Mouse (Mus musculus) MEL (cell line): ENCODE data around the gene Bnip2.

Source experiments
- CTCF ChIP-seq, 3 experiments: IDR thresholded peaks in 2 of 3; conservative IDR thresholded peaks in 1 of 3; 2 replicates each; pipeline ENCODE4 v1.5.1; 2011 to 2012; ENCODE audit warnings: low read length in 3 of 3, low read depth in 2 of 3, mild to moderate bottlenecking in 2 of 3, improper control_type of control experiment in 1 of 3, inconsistent platforms in 1 of 3, mixed read lengths in 1 of 3, moderate library complexity in 1 of 3; ENCODE audit not compliant: control insufficient read depth in 1 of 3, insufficient read depth in 1 of 3, poor library complexity in 1 of 3, severe bottlenecking in 1 of 3
- HCFC1 ChIP-seq: IDR thresholded peaks from 2 replicates; pipeline ENCODE4 v1.6.1; 2012; ENCODE audit warnings: low read depth, mild to moderate bottlenecking, inconsistent platforms, low read length, improper control_type of control experiment, moderate library complexity
- KAT2A ChIP-seq: conservative IDR thresholded peaks from 2 replicates; pipeline ENCODE4 v1.6.1; 2012; ENCODE audit warnings: low read depth, low read length, improper control_type of control experiment, inconsistent platforms
- MAX ChIP-seq: IDR thresholded peaks from 2 replicates; pipeline ENCODE4 v1.6.1; 2011; ENCODE audit warnings: low read length, improper control_type of control experiment
- NELFE ChIP-seq: IDR thresholded peaks from 2 replicates; pipeline ENCODE4 v1.6.1; 2011; ENCODE audit warnings: low read depth, low read length, improper control_type of control experiment
- POLR2A ChIP-seq, 2 experiments: IDR thresholded peaks; 2 replicates each; pipeline ENCODE4 v1.6.1; 2011 to 2012; ENCODE audit warnings: low read length in 2 of 2, mild to moderate bottlenecking in 2 of 2, control low read depth in 1 of 2, improper control_type of control experiment in 1 of 2, low read depth in 1 of 2, moderate library complexity in 1 of 2; ENCODE audit not compliant: control insufficient read depth in 1 of 2, insufficient read depth in 1 of 2, poor library complexity in 1 of 2
- TAL1 ChIP-seq: IDR thresholded peaks from 2 replicates; pipeline ENCODE4 v1.6.1; 2012; ENCODE audit warnings: mild to moderate bottlenecking, inconsistent platforms, low read length, moderate library complexity, mixed read lengths
- TCF12 ChIP-seq: IDR thresholded peaks from 2 replicates; pipeline ENCODE4 v1.6.1; 2014; ENCODE audit warnings: low read depth, mild to moderate bottlenecking, inconsistent platforms, low read length, improper control_type of control experiment, moderate library complexity
- ZC3H11A ChIP-seq: IDR thresholded peaks from 2 replicates; pipeline ENCODE4 v1.6.1; 2012; ENCODE audit warnings: low read depth, mild to moderate bottlenecking, inconsistent platforms, low read length, improper control_type of control experiment
- ZMIZ1 ChIP-seq: IDR thresholded peaks from 2 replicates; pipeline ENCODE4 v1.6.1; 2012; ENCODE audit warnings: low read depth, mild to moderate bottlenecking, inconsistent platforms, low read length, improper control_type of control experiment, moderate library complexity

DNA sequence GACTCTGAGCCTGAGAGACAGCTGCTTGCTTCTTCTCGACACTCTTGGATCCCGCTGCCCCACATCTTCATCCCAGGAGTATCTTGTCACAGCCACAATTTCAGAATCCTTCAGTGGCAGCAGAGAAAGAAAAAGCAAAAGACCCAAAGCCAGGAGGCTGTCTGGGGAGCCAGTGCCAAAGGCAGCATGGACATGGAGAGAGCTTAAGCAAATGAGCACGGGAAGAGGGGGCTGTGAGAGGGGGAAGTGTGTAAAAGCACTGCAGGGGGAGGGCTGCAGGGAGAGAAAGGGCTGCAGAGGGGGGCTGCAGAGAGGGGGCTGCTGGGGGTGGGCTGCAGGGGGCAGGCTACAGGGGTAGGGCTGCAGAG is 60.1 kb downstream of the Bnip2 start:
- no peak for TF ChIP-seq HCFC1
- TF ChIP-seq CTCF (IDR thresholded peaks at IDR 0.05 in 2 of 3, conservative IDR thresholded peaks at IDR 0.05 in 1 of 3; ENCODE audit: control insufficient read depth in 1 of 3, insufficient read depth in 1 of 3, low read depth in 2 of 3, low read length in 3 of 3, poor library complexity in 1 of 3, severe bottlenecking in 1 of 3), result no peak
- no peak for TF ChIP-seq KAT2A
- no peak for TF ChIP-seq ZMIZ1
- no peak for TF ChIP-seq TCF12
- no peak for TF ChIP-seq POLR2A (IDR thresholded peaks at IDR 0.05; ENCODE audit: control insufficient read depth in 1 of 2, insufficient read depth in 1 of 2, low read depth in 1 of 2, low read length in 2 of 2, poor library complexity in 1 of 2)
- no peak for TF ChIP-seq MAX
- TF ChIP-seq NELFE, result no peak
- TF ChIP-seq TAL1, result no peak
- no peak for TF ChIP-seq ZC3H11A
